In the genomic region with DNA sequence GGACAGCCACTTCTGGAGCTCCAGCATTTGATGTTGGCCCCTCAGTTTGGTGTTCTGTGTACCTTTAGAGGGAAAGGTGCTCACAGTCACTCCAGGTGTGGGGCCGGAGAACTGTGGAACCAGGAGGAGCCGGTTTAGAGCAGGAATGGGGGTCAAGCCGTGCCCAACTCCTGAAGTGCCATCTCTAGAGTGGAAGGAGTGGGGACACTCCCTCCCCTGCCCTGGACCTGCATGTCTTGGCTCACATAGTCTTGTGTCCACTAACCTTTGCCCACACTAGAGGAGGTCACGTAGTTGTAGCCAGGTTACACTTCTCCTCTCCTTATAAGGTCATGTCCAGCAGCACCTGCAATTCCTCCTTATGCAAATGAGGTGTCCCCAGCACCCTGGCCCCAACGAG, we compare ENCODE assay signal across 6 mouse cellular contexts. TPM values are rescaled to one million over a fixed set of nuclear protein-coding genes. Genes with fewer than 3 reads are reported as not detected.
"Had no signal": no experiment of that assay in that cellular context is flagged by ENCODE, and none has a peak within 500 bp of the region (broad histone marks: within the 10 kb centered on the region; RNA-seq: fewer than 3 reads in every experiment).

No protein-coding gene starts in this region.

- DNase-seq: kidney, postnatal 4 days; spleen, adult 18-20 months; thymus, adult 18-20 months; thymus, postnatal 14 days had no signal

RNA-seq across cellular contexts. Expression of a gene that starts 14.2 kb away (rescaled TPM):
- total RNA-seq: monocyte, adult 5-6 weeks; neutrophil, adult 5-6 weeks had no signal
